Mouse (Mus musculus) midbrain, embryonic 11.5 days (tissue): ENCODE results near the gene Ulk4. TPM values are rescaled to one million over a fixed set of nuclear protein-coding genes. Genes with fewer than 3 reads are reported as not detected.

Experiments
- ATAC-seq: fragments of 200-750 bp; cut with Nextera tagmentation; 2 replicates; pipeline ENCODE4 v1.8.0; 2017; ENCODE audit warnings: moderate TSS enrichment, moderate library complexity; ENCODE audit not compliant: low FRiP score
- DNase-seq: peaks from one replicate; pipeline ENCODE4 v3.0.0; 2015; ENCODE audit warnings: low spot score; ENCODE audit errors: missing footprints
- H3K27ac ChIP-seq: fragments of 300-500 bp; sonication (generic); 2 replicates; pipeline ENCODE4 v1.5.1; 2014; ENCODE audit warnings: low read depth, low read length
- H3K27me3 ChIP-seq: fragments of 300-500 bp; sonication (generic); 2 replicates; pipeline ENCODE4 v1.6.1; 2014; ENCODE audit warnings: mild to moderate bottlenecking, low read length, moderate library complexity, mixed read lengths; ENCODE audit not compliant: control insufficient read depth, insufficient read depth
- H3K36me3 ChIP-seq: fragments of 300-500 bp; sonication (generic); 2 replicates; pipeline ENCODE4 v1.6.1; 2014; ENCODE audit warnings: mild to moderate bottlenecking, low read length, moderate library complexity, mixed read lengths; ENCODE audit not compliant: control insufficient read depth, insufficient read depth
- H3K4me1 ChIP-seq: fragments of 300-500 bp; sonication (generic); 2 replicates; pipeline ENCODE4 v1.6.1; 2014; ENCODE audit warnings: low read length; ENCODE audit not compliant: control insufficient read depth, insufficient read depth
- H3K4me2 ChIP-seq: fragments of 300-500 bp; sonication (generic); 2 replicates; pipeline ENCODE4 v1.6.1; 2014; ENCODE audit warnings: mild to moderate bottlenecking, moderate library complexity
- H3K4me3 ChIP-seq: fragments of 300-500 bp; sonication (generic); 2 replicates; pipeline ENCODE4 v1.5.1; 2014; ENCODE audit warnings: low read depth, low read length
- H3K9ac ChIP-seq: fragments of 300-500 bp; sonication (generic); 2 replicates; pipeline ENCODE4 v1.6.1; 2014; ENCODE audit warnings: low read length
- H3K9me3 ChIP-seq: fragments of 300-500 bp; sonication (generic); 2 replicates; pipeline ENCODE4 v1.6.1; 2016; ENCODE audit warnings: low read length; ENCODE audit not compliant: control insufficient read depth
- WGBS: fragments of 180-500 bp; shearing (Covaris S2); extraction: QIAGEN DNeasy Blood & Tissue Kit; methylation state at CpG from one replicate; pipeline ENCODE4 v1.1.7; 2014; 5-methylcytosine and 5-hydroxymethylcytosine counted together
- polyA plus RNA-seq: library from polyadenylated mRNA; unstranded; fragments of >200 nt; fragmentation: Nextera tagmentation; extraction: Ambion mirVana; gene quantifications from 2 replicates; pipeline ENCODE4 v1.2.1, GENCODE M21; 2014

Ulk4 gene
- polyA plus RNA-seq, 1 experiment from 2014 or later, result 210 TPM

- no peak overlapping the region for H3K9ac ChIP-seq
- H3K4me2 ChIP-seq, result no peak overlapping the region
- ATAC-seq (no peak), DNase-seq (peak; percentile 61)
- H3K27ac ChIP-seq, result no peak overlapping the region
- no peaks in the 10 kb centered on the region for H3K36me3 ChIP-seq
- no peaks in the 10 kb centered on the region for H3K9me3 ChIP-seq
- no peaks in the 10 kb centered on the region for H3K27me3 ChIP-seq
- no peak overlapping the region for H3K4me3 ChIP-seq
- H3K4me1 ChIP-seq, result peaks cover 3% of the 10 kb centered on the region; the same call in 1 of the 2 replicates
- WGBS, result 90% methylated on average over 7 of the region's 7 CpGs
Measured at GRCm38 (mm10) chr9:121164607-121165006, 112.4 kb downstream of the Ulk4 start.

DNA sequence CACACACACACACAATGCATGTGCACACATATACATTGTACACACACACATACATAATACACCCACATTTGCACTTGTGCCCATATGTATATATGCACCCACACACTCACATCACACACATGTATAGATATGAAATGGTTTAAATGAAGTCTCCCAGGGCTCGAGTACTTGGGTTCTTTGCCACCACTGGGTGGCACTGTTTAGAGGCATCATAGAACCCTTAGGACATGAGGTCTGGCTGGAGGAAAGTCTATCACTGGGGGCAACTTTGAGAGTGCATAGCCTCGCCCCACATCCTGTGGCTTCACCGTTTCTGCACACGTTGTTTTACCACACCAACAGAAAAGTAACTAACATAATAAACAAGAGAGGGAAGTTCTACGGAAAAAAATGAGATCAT lies 114.2 kb downstream of the Ulk4 start:
- DNase-seq, result peak; percentile 81
- 64% methylated on average over 5 of the region's 5 CpGs for WGBS
- H3K4me3 ChIP-seq, result no peak overlapping the region
- no peaks in the 10 kb centered on the region for H3K27me3 ChIP-seq
- H3K9ac ChIP-seq, result no peak overlapping the region
- no peak overlapping the region for H3K27ac ChIP-seq
- no peak overlapping the region for H3K4me2 ChIP-seq
- H3K4me1 ChIP-seq, result peaks cover 3% of the 10 kb centered on the region; the same call in 1 of the 2 replicates
- no peaks in the 10 kb centered on the region for H3K9me3 ChIP-seq
- no peaks in the 10 kb centered on the region for H3K36me3 ChIP-seq
- no peak for ATAC-seq

- Histone ChIP-seq H3K4me3 (no peak overlapping the region), H3K9ac (no peak overlapping the region), H3K27me3 (no peaks in the 10 kb centered on the region), H3K36me3 (no peaks in the 10 kb centered on the region), H3K27ac (no peak overlapping the region), H3K4me1 (peaks cover 3% of the 10 kb centered on the region; the same call in 1 of the 2 replicates), H3K4me2 (no peak overlapping the region), H3K9me3 (no peaks in the 10 kb centered on the region)
- 91% methylated on average over 12 of the region's 12 CpGs for WGBS
- ATAC-seq, result no peak
- DNase-seq, result peak; percentile 44
Measured at GRCm38 (mm10) chr9:121161818-121162565, 115.0 kb downstream of the Ulk4 start.

- H3K4me2 ChIP-seq, result no peak overlapping the region
- DNase-seq (peak; percentile 76), ATAC-seq (no peak)
- H3K27ac ChIP-seq, result no peak overlapping the region
- H3K9me3 ChIP-seq, result no peaks in the 10 kb centered on the region
- H3K27me3 ChIP-seq, result no peaks in the 10 kb centered on the region
- WGBS, result 82% methylated on average over 9 of the region's 9 CpGs
- no peaks in the 10 kb centered on the region for H3K4me1 ChIP-seq
- H3K9ac ChIP-seq, result no peak overlapping the region
- no peaks in the 10 kb centered on the region for H3K36me3 ChIP-seq
- no peak overlapping the region for H3K4me3 ChIP-seq
Measured at GRCm38 (mm10) chr9:121156253-121156831, 120.7 kb downstream of the Ulk4 start.

DNA sequence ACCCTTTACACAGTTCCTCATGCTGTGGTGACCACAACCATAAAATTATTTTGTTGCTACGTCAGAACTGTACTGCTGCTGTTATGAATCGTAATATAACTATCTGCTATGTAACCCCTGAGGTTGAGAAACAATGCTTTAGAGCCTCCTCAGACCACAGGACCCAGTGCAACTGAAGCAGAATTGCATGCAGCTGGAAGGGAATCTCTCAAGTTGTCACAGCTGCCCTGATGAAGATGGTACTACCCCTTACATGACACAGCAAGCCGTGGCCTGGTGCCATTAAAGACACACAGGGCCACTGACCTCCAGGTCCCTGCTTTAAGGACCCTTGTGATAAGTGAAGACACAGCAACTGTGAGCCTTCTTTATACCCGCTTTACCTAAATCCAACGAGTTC lies 123.7 kb downstream of the Ulk4 start:
- H3K4me3 ChIP-seq, result no peak overlapping the region
- H3K36me3 ChIP-seq, result no peaks in the 10 kb centered on the region
- no peak overlapping the region for H3K4me2 ChIP-seq
- no peaks in the 10 kb centered on the region for H3K27me3 ChIP-seq
- no peaks in the 10 kb centered on the region for H3K9me3 ChIP-seq
- DNase-seq, result no peak
- peaks cover 3% of the 10 kb centered on the region; the same call in 1 of the 2 replicates for H3K4me1 ChIP-seq
- no peak overlapping the region for H3K9ac ChIP-seq
- WGBS, result 93% methylated on average over 5 of the region's 5 CpGs
- H3K27ac ChIP-seq, result no peak overlapping the region
- no peak for ATAC-seq

GRCm38 (mm10) chr9:121148602-121149001 lies 128.4 kb downstream of the Ulk4 start:
- Histone ChIP-seq H3K9ac (no peak overlapping the region), H3K27ac (no peak overlapping the region), H3K4me2 (no peak overlapping the region), H3K27me3 (no peaks in the 10 kb centered on the region), H3K36me3 (no peaks in the 10 kb centered on the region), H3K4me1 (peaks cover 3% of the 10 kb centered on the region; the same call in 1 of the 2 replicates), H3K9me3 (no peaks in the 10 kb centered on the region), H3K4me3 (no peak overlapping the region)
- DNase-seq, result peak; percentile 87
- 10% methylated on average over 3 of the region's 3 CpGs for WGBS
- no peak for ATAC-seq

GRCm38 (mm10) chr9:121143208-121143607 lies 133.8 kb downstream of the Ulk4 start:
- Histone ChIP-seq H3K36me3 (no peaks in the 10 kb centered on the region), H3K27ac (no peak overlapping the region), H3K9me3 (no peaks in the 10 kb centered on the region), H3K4me3 (no peak overlapping the region), H3K27me3 (no peaks in the 10 kb centered on the region), H3K9ac (no peak overlapping the region), H3K4me2 (no peak overlapping the region), H3K4me1 (no peaks in the 10 kb centered on the region)
- ATAC-seq (no peak), DNase-seq (no peak)
- WGBS, result 88% methylated on average over 6 of the region's 6 CpGs

- no peak for ATAC-seq
- WGBS, result 85% methylated on average over 6 of the region's 6 CpGs
- no peaks in the 10 kb centered on the region for H3K4me1 ChIP-seq
Measured at GRCm38 (mm10) chr9:121132549-121132948, 144.4 kb downstream of the Ulk4 start.

DNA sequence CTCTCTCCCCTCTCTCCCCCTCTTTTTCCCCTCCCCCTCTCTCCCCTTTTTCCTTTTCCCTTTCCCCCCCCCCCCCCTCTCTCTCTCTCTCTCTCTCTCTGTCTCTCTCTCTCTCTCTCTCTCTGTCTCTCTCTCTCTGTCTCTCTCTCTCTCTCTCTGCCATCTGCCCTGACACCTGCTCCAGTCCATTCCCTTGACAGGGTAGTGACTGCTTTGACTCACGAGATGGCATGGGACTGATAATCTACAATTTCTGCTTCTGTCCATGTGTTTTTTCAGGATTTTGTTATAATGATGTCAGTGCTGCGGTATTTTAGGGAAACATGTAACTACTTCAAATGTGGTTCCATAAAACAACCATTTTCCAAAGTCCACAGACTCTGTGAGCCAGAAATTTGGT lies 147.5 kb downstream of the Ulk4 start:
- no peaks in the 10 kb centered on the region for H3K27me3 ChIP-seq
- H3K4me3 ChIP-seq, result no peak overlapping the region
- 88% methylated on average over 2 of the region's 2 CpGs for WGBS
- no peak overlapping the region for H3K27ac ChIP-seq
- no peaks in the 10 kb centered on the region for H3K36me3 ChIP-seq
- no peak overlapping the region for H3K9ac ChIP-seq
- no peak overlapping the region for H3K4me2 ChIP-seq
- no peak for ATAC-seq
- H3K9me3 ChIP-seq, result no peaks in the 10 kb centered on the region
- H3K4me1 ChIP-seq, result 0 out of 2 replicates have a peak, but pooled peaks cover 2% of the 10 kb centered on the region
- DNase-seq, result no peak

More at GRCm38 (mm10) chr9:121132549-121132948, 144.4 kb downstream of the Ulk4 start:
- Histone ChIP-seq H3K36me3 (no peaks in the 10 kb centered on the region), H3K9ac (no peak overlapping the region), H3K9me3 (no peaks in the 10 kb centered on the region), H3K4me3 (no peak overlapping the region), H3K4me2 (no peak overlapping the region), H3K27ac (no peak overlapping the region), H3K27me3 (no peaks in the 10 kb centered on the region)
- DNase-seq, result peak; percentile 37
